Mouse (Mus musculus): ENCODE measurements at regions not wholly inside any gene's neighbourhood (a gene's known extent, or its start where the extent isn't known, plus 50 kb on each side); places are given as distances from the start of the nearest gene placed in this dataset.

- TF ChIP-seq POLR2A (IDR thresholded peaks at IDR 0.05; ENCODE audit: insufficient read length, low read depth) (no peak), USF1 (IDR thresholded peaks at IDR 0.05; ENCODE audit: low read depth) (no peak), TCF12 (IDR thresholded peaks at IDR 0.05; ENCODE audit: insufficient read depth, poor library complexity, severe bottlenecking) (no peak), E2F4 (IDR thresholded peaks at IDR 0.05; ENCODE audit: insufficient read depth) (no peak), SRF (IDR thresholded peaks at IDR 0.05; ENCODE audit: control insufficient read depth, insufficient read length, low read depth) (no peak), POLR2AphosphoS2 (IDR thresholded peaks at IDR 0.05; ENCODE audit: insufficient read length, low read depth) (no peak), MYOG (IDR thresholded peaks at IDR 0.05; ENCODE audit: control insufficient read depth in 1 of 3, insufficient read depth in 1 of 3, insufficient read length in 2 of 3, low read depth in 2 of 3) (no peak), REST (IDR thresholded peaks at IDR 0.05; ENCODE audit: insufficient read depth, insufficient read length) (no peak), CEBPB (IDR thresholded peaks at IDR 0.05; ENCODE audit: insufficient read depth, poor library complexity, severe bottlenecking) (no peak), MAX (IDR thresholded peaks at IDR 0.05; ENCODE audit: low read depth) (no peak), MYOD1 (IDR thresholded peaks at IDR 0.05; ENCODE audit: control insufficient read depth in 1 of 3, insufficient read length in 2 of 3, low read depth in 2 of 3) (no peak), TCF3 (IDR thresholded peaks at IDR 0.05; ENCODE audit: insufficient read length, low read depth) (no peak)
Observed at GRCm38 (mm10) chr8:28579250-28579651, 1131.8 kb downstream of the Poteg start.
